Comparison of ENCODE assay signal across 17 mouse cellular contexts in genomic region chr9:63187310-63187709, GRCm38 (mm10). TPM values are rescaled to one million over a fixed set of nuclear protein-coding genes. Genes with fewer than 3 reads are reported as not detected.
DNase-seq lines count a peak whose midpoint lies in the region; ATAC-seq lines count a peak whose summit lies in the region.
"Had no signal": no experiment of that assay in that cellular context is flagged by ENCODE, and none has a peak within 500 bp of the region (broad histone marks: within the 10 kb centered on the region; RNA-seq: fewer than 3 reads in every experiment).

No protein-coding gene starts in this region.

- no peaks in the 10 kb centered on the region for H3K36me3 ChIP-seq in neural tube, embryonic 12.5 days
- H3K36me3 ChIP-seq in neural tube, embryonic 15.5 days = no peaks in the 10 kb centered on the region
- H3K36me3 ChIP-seq in midbrain, embryonic 12.5 days = no peaks in the 10 kb centered on the region

- 0 out of 2 replicates have a peak overlapping the region, but pooled peaks have one; percentile 18 for H3K4me2 ChIP-seq in neural tube, embryonic 12.5 days (replicated peaks)
- H3K4me2 ChIP-seq in neural tube, embryonic 15.5 days = no peak overlapping the region
- peak overlapping the region; percentile 22; the same call in 1 of the 2 replicates for H3K4me2 ChIP-seq in midbrain, embryonic 12.5 days (replicated peaks)
- H3K4me2 ChIP-seq: heart, embryonic 12.5 days had no signal

- no peak overlapping the region for H3K9ac ChIP-seq in neural tube, embryonic 12.5 days
- no peak overlapping the region for H3K9ac ChIP-seq in neural tube, embryonic 15.5 days (replicated peaks)
- H3K9ac ChIP-seq in midbrain, embryonic 12.5 days (replicated peaks) = 0 out of 2 replicates have a peak overlapping the region, but pooled peaks have one; percentile 24
- H3K9ac ChIP-seq: heart, embryonic 12.5 days; liver, postnatal 0 days had no signal

- H3K27me3 ChIP-seq in neural tube, embryonic 12.5 days (replicated peaks) = no peaks in the 10 kb centered on the region
- H3K27me3 ChIP-seq in neural tube, embryonic 15.5 days (replicated peaks) = peaks cover 4% of the 10 kb centered on the region; the same call in 1 of the 2 replicates
- peaks cover 56% of the 10 kb centered on the region for H3K27me3 ChIP-seq in midbrain, embryonic 12.5 days

- H3K9me3 ChIP-seq in neural tube, embryonic 12.5 days = no peaks in the 10 kb centered on the region
- no peaks in the 10 kb centered on the region for H3K9me3 ChIP-seq in neural tube, embryonic 15.5 days (replicated peaks)
- H3K9me3 ChIP-seq in midbrain, embryonic 12.5 days = no peaks in the 10 kb centered on the region
- H3K9me3 ChIP-seq: G1E; heart, embryonic 12.5 days had no signal

- no peak overlapping the region for H3K4me3 ChIP-seq in neural tube, embryonic 12.5 days
- no peak overlapping the region for H3K4me3 ChIP-seq in neural tube, embryonic 15.5 days (replicated peaks)
- no peak overlapping the region for H3K4me3 ChIP-seq in midbrain, embryonic 12.5 days
- H3K4me3 ChIP-seq: heart, embryonic 12.5 days had no signal

- WGBS in neural tube, embryonic 12.5 days = 18% methylated on average over 7 of the region's 7 CpGs
- 22% methylated on average over 7 of the region's 7 CpGs for WGBS in neural tube, embryonic 15.5 days
- 10% methylated on average over 7 of the region's 7 CpGs for WGBS in midbrain, embryonic 12.5 days

- ATAC-seq in neural tube, embryonic 12.5 days (ENCODE audit: low FRiP score, low read depth) = no peak
- ATAC-seq in neural tube, embryonic 15.5 days (ENCODE audit: low FRiP score) = no peak
- no peak for ATAC-seq in midbrain, embryonic 12.5 days (ENCODE audit: low FRiP score, low read depth)
- ATAC-seq: forebrain, embryonic 16.5 days; liver, postnatal 0 days had no signal

- peaks cover 38% of the 10 kb centered on the region for H3K4me1 ChIP-seq in neural tube, embryonic 12.5 days
- peaks cover 41% of the 10 kb centered on the region for H3K4me1 ChIP-seq in neural tube, embryonic 15.5 days
- H3K4me1 ChIP-seq in midbrain, embryonic 12.5 days = peaks cover 45% of the 10 kb centered on the region

- no peak overlapping the region for H3K27ac ChIP-seq in neural tube, embryonic 12.5 days
- no peak overlapping the region for H3K27ac ChIP-seq in neural tube, embryonic 15.5 days (replicated peaks)
- H3K27ac ChIP-seq in midbrain, embryonic 12.5 days (replicated peaks) = peak overlapping the region; percentile 56

- DNase-seq in kidney, postnatal 14 days = peak; percentile 45
- no peak for DNase-seq in kidney, adult 18-20 months
- DNase-seq in adrenal gland, postnatal 36 days = peak; percentile 38 to 58
- no peak for DNase-seq in B cell, adult 2 months
- no peak for DNase-seq in gastrocnemius, postnatal 10 days
- DNase-seq: cerebellum, adult 18-20 months; gastrocnemius, postnatal 14 days; layer of hippocampus, postnatal 36 days; liver, postnatal 0 days had no signal

RNA-seq across cellular contexts. Expression of gene Skor1, which starts 38.5 kb away (rescaled TPM):
- polyA plus RNA-seq in neural tube, embryonic 12.5 days (2016; fragmentation: Nextera tagmentation; extraction: Ambion mirVana) = 39.1 and 47.0 TPM in 2 replicates
- 12.2 and 18.7 TPM in 2 replicates for polyA plus RNA-seq in neural tube, embryonic 15.5 days (2015; fragmentation: Nextera tagmentation; extraction: Ambion mirVana)
- total RNA-seq in adrenal gland, postnatal 36 days (2021) = under 1 TPM; 0.10 to 0.13 TPM
- polyA plus RNA-seq in midbrain, embryonic 12.5 days (2016; fragmentation: Nextera tagmentation; extraction: Ambion mirVana) = 0.19 and 0.26 TPM in 2 replicates
- total RNA-seq in gastrocnemius, postnatal 10 days (2021) = under 1 TPM in 1 of 2 experiments, not detected in 1; 0.09 TPM
- total RNA-seq: hematopoietic stem cell, adult 5-6 weeks; monocyte, adult 5-6 weeks had no signal
- polyA plus RNA-seq: G1E; heart, embryonic 12.5 days; liver, postnatal 0 days had no signal

Comparison
In these comparisons a context has a peak if more than half of its experiments do, and no peak if none do; other contexts are left out.
1. DNase-seq: peak in kidney, postnatal 14 days (single experiment) and adrenal gland, postnatal 36 days (2 of 2); none in kidney, adult 18-20 months (single experiment), B cell, adult 2 months (0 of 2) and gastrocnemius, postnatal 10 days (single experiment).
2. RNA of gene Skor1, which starts 38.5 kb away (polyA plus RNA-seq): 39.1 to 47.0 TPM in neural tube, embryonic 12.5 days and 12.2 to 18.7 TPM in neural tube, embryonic 15.5 days; 0.19 to 0.26 TPM in midbrain, embryonic 12.5 days; every median in the first group is over 10 times any median in the second.